Comparison of ENCODE assay signal across 8 mouse cellular contexts in genomic region chr4:63496312-63496711, GRCm38 (mm10). TPM values are rescaled to one million over a fixed set of nuclear protein-coding genes. Genes with fewer than 3 reads are reported as not detected.
DNase-seq lines count a peak whose midpoint lies in the region; ATAC-seq and TF ChIP-seq lines count a peak whose summit lies in the region.

No protein-coding gene starts in this region.

- peak overlapping the region; percentile 45 for H3K4me3 ChIP-seq in liver, adult 2 months (ENCODE audit: insufficient read depth, low read depth, low read length)
- H3K4me3 ChIP-seq in embryonic facial prominence, embryonic 15.5 days (replicated peaks) = peak overlapping the region; percentile 73
- peak overlapping the region; percentile 61 for H3K4me3 ChIP-seq in intestine, postnatal 0 days (ENCODE audit: low read depth, low read length)
- peak overlapping the region; percentile 68 for H3K4me3 ChIP-seq in neural tube, embryonic 13.5 days

- no peak overlapping the region for H3K27ac ChIP-seq in liver, adult 2 months (replicated peaks; ENCODE audit: insufficient read depth, low read depth, low read length)
- H3K27ac ChIP-seq in embryonic facial prominence, embryonic 15.5 days (replicated peaks) = no peak overlapping the region
- H3K27ac ChIP-seq in intestine, postnatal 0 days (ENCODE audit: low read depth, low read length) = no peak overlapping the region
- H3K27ac ChIP-seq in neural tube, embryonic 13.5 days (replicated peaks) = no peak overlapping the region

- H3K4me2 ChIP-seq in embryonic facial prominence, embryonic 15.5 days (replicated peaks) = peak overlapping the region; percentile 95
- H3K4me2 ChIP-seq in intestine, postnatal 0 days (replicated peaks; ENCODE audit: low read depth) = peak overlapping the region; percentile 100
- peak overlapping the region; percentile 87 for H3K4me2 ChIP-seq in neural tube, embryonic 13.5 days

- intact Hi-C loops in left cerebral cortex, postnatal 4 days (cut with DNase I) = no loop called here

- peak overlapping the region; percentile 32; the same call in 1 of the 2 replicates for H3K9ac ChIP-seq in liver, adult 2 months (ENCODE audit: low read depth, low read length)
- H3K9ac ChIP-seq in embryonic facial prominence, embryonic 15.5 days = peak overlapping the region; percentile 54; the same call in 1 of the 2 replicates
- H3K9ac ChIP-seq in intestine, postnatal 0 days (ENCODE audit: low read depth, low read length) = peak overlapping the region; percentile 59; the same call in 1 of the 2 replicates
- H3K9ac ChIP-seq in neural tube, embryonic 13.5 days = peak overlapping the region; percentile 73

- peaks cover 6% of the 10 kb centered on the region for H3K27me3 ChIP-seq in liver, adult 2 months (ENCODE audit: control insufficient read depth, insufficient read depth, low read length)
- peaks cover 15% of the 10 kb centered on the region for H3K27me3 ChIP-seq in embryonic facial prominence, embryonic 15.5 days
- peaks cover 3% of the 10 kb centered on the region; the same call in 1 of the 2 replicates for H3K27me3 ChIP-seq in intestine, postnatal 0 days (replicated peaks; ENCODE audit: control insufficient read depth, insufficient read depth, low read length)
- peaks cover 14% of the 10 kb centered on the region; the same call in 1 of the 2 replicates for H3K27me3 ChIP-seq in neural tube, embryonic 13.5 days

- H3K79me2 ChIP-seq in liver, adult 2 months (ENCODE audit: control insufficient read depth, insufficient read depth, low read length) = no peaks in the 10 kb centered on the region

- peak; percentile 6 for DNase-seq in liver, adult 2 months (ENCODE audit: extremely low read depth, low read depth, low spot score)
- no peak for DNase-seq in liver
- no peak for DNase-seq in layer of hippocampus, adult 9-11 months
- DNase-seq in left cerebral cortex, postnatal 4 days = no peak

- H3K36me3 ChIP-seq in liver, adult 2 months (ENCODE audit: control insufficient read depth, insufficient read depth, low read length) = no peaks in the 10 kb centered on the region
- H3K36me3 ChIP-seq in embryonic facial prominence, embryonic 15.5 days = no peaks in the 10 kb centered on the region
- H3K36me3 ChIP-seq in intestine, postnatal 0 days (ENCODE audit: control insufficient read depth, insufficient read depth) = no peaks in the 10 kb centered on the region
- no peaks in the 10 kb centered on the region for H3K36me3 ChIP-seq in neural tube, embryonic 13.5 days

- no peak for TF ChIP-seq CTCF in liver, adult 2 months (IDR thresholded peaks at IDR 0.05; ENCODE audit: low read depth, low read length)
- no peak for TF ChIP-seq CTCF in intestine, postnatal 0 days (IDR thresholded peaks at IDR 0.05; ENCODE audit: low read depth)

- ATAC-seq in embryonic facial prominence, embryonic 15.5 days (ENCODE audit: insufficient number of reproducible peaks, low FRiP score, low TSS enrichment, low read depth) = no peak
- ATAC-seq in intestine, postnatal 0 days = no peak
- peak; percentile 38; the same call in 1 of the 2 replicates for ATAC-seq in neural tube, embryonic 13.5 days (ENCODE audit: low read depth)
- ATAC-seq in megakaryocyte progenitor cell, adult 5-6 weeks (replicated peaks; ENCODE audit: poor library complexity) = no peak

- WGBS in liver, adult 2 months = 15% methylated on average over 6 of the region's 6 CpGs
- 13% methylated on average over 6 of the region's 6 CpGs for WGBS in embryonic facial prominence, embryonic 15.5 days
- 8% methylated on average over 6 of the region's 6 CpGs for WGBS in intestine, postnatal 0 days
- 8% methylated on average over 6 of the region's 6 CpGs for WGBS in neural tube, embryonic 13.5 days

- peaks cover 3% of the 10 kb centered on the region for H3K4me1 ChIP-seq in liver, adult 2 months (ENCODE audit: control insufficient read depth, insufficient read depth, low read length)
- peaks cover 29% of the 10 kb centered on the region for H3K4me1 ChIP-seq in embryonic facial prominence, embryonic 15.5 days
- H3K4me1 ChIP-seq in intestine, postnatal 0 days (replicated peaks; ENCODE audit: control insufficient read depth, insufficient read depth, low read length) = no peaks in the 10 kb centered on the region; the same call in 1 of the 2 replicates
- peaks cover 44% of the 10 kb centered on the region for H3K4me1 ChIP-seq in neural tube, embryonic 13.5 days (replicated peaks)

- H3K9me3 ChIP-seq in embryonic facial prominence, embryonic 15.5 days (replicated peaks) = no peaks in the 10 kb centered on the region
- H3K9me3 ChIP-seq in intestine, postnatal 0 days (ENCODE audit: control insufficient read depth) = no peaks in the 10 kb centered on the region
- no peaks in the 10 kb centered on the region for H3K9me3 ChIP-seq in neural tube, embryonic 13.5 days

- TF ChIP-seq POLR2A in liver, adult 2 months (IDR thresholded peaks at IDR 0.05; ENCODE audit: extremely low read depth, insufficient read depth, low read length) = no peak

RNA-seq across cellular contexts. Expression of gene Whrn, which starts 0.5 kb away (rescaled TPM):
- 0.20 and 0.37 TPM in 2 replicates for total RNA-seq in liver, adult 2 months (2014; rRNA removed)
- polyA plus RNA-seq in liver, adult 2 months (2012; rRNA removed) = 0.87 and 0.89 TPM in 2 replicates
- 4.9 and 5.2 TPM in 2 replicates for polyA plus RNA-seq in embryonic facial prominence, embryonic 15.5 days (2015; fragmentation: Nextera tagmentation; extraction: Ambion mirVana)
- 1.3 and 1.8 TPM in 2 replicates for polyA plus RNA-seq in intestine, postnatal 0 days (2015; fragmentation: Nextera tagmentation; extraction: Ambion mirVana)
- polyA plus RNA-seq in neural tube, embryonic 13.5 days (2015; fragmentation: Nextera tagmentation; extraction: Ambion mirVana) = 4.2 and 5.6 TPM in 2 replicates
- total RNA-seq in left cerebral cortex, postnatal 4 days (2021) = 10 to 100 TPM; 24.9 to 28.6 TPM
- total RNA-seq in megakaryocyte progenitor cell, adult 5-6 weeks (2015) = 1.7 and 3.6 TPM in 2 replicates
- total RNA-seq in megakaryocyte progenitor cell, adult 5-6 weeks (2017) = 0.37 and 0.41 TPM in 2 replicates

RNA-seq across cellular contexts. Expression of gene Atp6v1g1, which starts 48.3 kb away (rescaled TPM):
- 79.7 and 82.6 TPM in 2 replicates for total RNA-seq in liver, adult 2 months (2014; rRNA removed)
- polyA plus RNA-seq in liver, adult 2 months (2012; rRNA removed) = 31.6 and 33.4 TPM in 2 replicates
- 317 and 319 TPM in 2 replicates for polyA plus RNA-seq in embryonic facial prominence, embryonic 15.5 days (2015; fragmentation: Nextera tagmentation; extraction: Ambion mirVana)
- polyA plus RNA-seq in intestine, postnatal 0 days (2015; fragmentation: Nextera tagmentation; extraction: Ambion mirVana) = 345 and 364 TPM in 2 replicates
- polyA plus RNA-seq in neural tube, embryonic 13.5 days (2015; fragmentation: Nextera tagmentation; extraction: Ambion mirVana) = 450 and 499 TPM in 2 replicates
- total RNA-seq in left cerebral cortex, postnatal 4 days (2021) = 100 to 1,000 TPM; 142 to 154 TPM
- total RNA-seq in megakaryocyte progenitor cell, adult 5-6 weeks (2015) = 102 and 121 TPM in 2 replicates
- total RNA-seq in megakaryocyte progenitor cell, adult 5-6 weeks (2017) = 80.3 and 82.4 TPM in 2 replicates
